Mouse (Mus musculus) left cerebral cortex, adult 9 months (tissue): ENCODE measurements around the gene Fkbp3.
A peak's percentile ranks its signal among the peaks of the same experiment; 100 is the strongest.
"Not testable (repeated sequence)": the region's sequence is repeated elsewhere in the genome, so short reads cannot be mapped to it uniquely, and the experiment has no call there.

Source experiments
- DNase-seq, 2 experiments: peaks; one replicate each; pipeline ENCODE4 v3.0.0; 2022; ENCODE audit warnings: low spot score in 2 of 2

Gene Fkbp3

GRCm38 (mm10) chr12:65073611-65074178 is at the start of gene Fkbp3:
Gene Fkbp3 (minus strand): TSS chr12:65074007.
- DNase-seq = peak; percentile 91 to 97

- DNase-seq = no peak
Measured at GRCm38 (mm10) chr12:65119451-65119850, 45.6 kb upstream of the Fkbp3 start.

GRCm38 (mm10) chr12:65118968-65119367 is 45.2 kb upstream of the Fkbp3 start:
- DNase-seq = no peak

GRCm38 (mm10) chr12:65114978-65115377 is 41.2 kb upstream of the Fkbp3 start:
- DNase-seq = not testable (repeated sequence)

GRCm38 (mm10) chr12:65113925-65114324 is 40.1 kb upstream of the Fkbp3 start:
- no peak for DNase-seq

- DNase-seq = peak in 1 of 2 experiments; percentile 29
Measured at GRCm38 (mm10) chr12:65112811-65113210, 39.0 kb upstream of the Fkbp3 start.

GRCm38 (mm10) chr12:65111503-65111902 is 37.7 kb upstream of the Fkbp3 start:
- DNase-seq = no peak

GRCm38 (mm10) chr12:65108746-65109145 is 34.9 kb upstream of the Fkbp3 start:
- no peak for DNase-seq

GRCm38 (mm10) chr12:65076906-65077305 is 3.1 kb upstream of the Fkbp3 start:
- no peak for DNase-seq

- DNase-seq = peak in 1 of 2 experiments; percentile 27
Measured at GRCm38 (mm10) chr12:65075733-65076310, 2.0 kb upstream of the Fkbp3 start.

- peak; percentile 77 to 92 for DNase-seq
Measured at GRCm38 (mm10) chr12:65075085-65075732, 1.4 kb upstream of the Fkbp3 start, which contains the start of gene Fancm. Gene Fancm (plus strand): TSS chr12:65075603.

- no peak for DNase-seq
Measured at GRCm38 (mm10) chr12:65074651-65075050, 844 bp upstream of the Fkbp3 start.

GRCm38 (mm10) chr12:65072911-65073610 is 746 bp downstream of the Fkbp3 start:
- DNase-seq = no peak

GRCm38 (mm10) chr12:65068409-65068808 is 5.4 kb downstream of the Fkbp3 start:
- no peak for DNase-seq

- no peak for DNase-seq
Measured at GRCm38 (mm10) chr12:65066234-65066633, 7.6 kb downstream of the Fkbp3 start.

- DNase-seq = no peak
Measured at GRCm38 (mm10) chr12:65065241-65065640, 8.6 kb downstream of the Fkbp3 start.

GRCm38 (mm10) chr12:65061082-65061481 is 12.7 kb downstream of the Fkbp3 start:
- no peak for DNase-seq

GRCm38 (mm10) chr12:65058203-65058602 is 15.6 kb downstream of the Fkbp3 start:
- no peak for DNase-seq

GRCm38 (mm10) chr12:65048799-65049198 is 25.0 kb downstream of the Fkbp3 start:
- no peak for DNase-seq

- no peak for DNase-seq
Measured at GRCm38 (mm10) chr12:65037546-65037937, 36.3 kb downstream of the Fkbp3 start.

GRCm38 (mm10) chr12:65036892-65037545 is 36.8 kb downstream of the Fkbp3 start:
- DNase-seq = no peak
